Mouse (Mus musculus) limb, embryonic 11.5 days (tissue): Measurements from ENCODE around the gene Wtap. TPM values are rescaled to one million over a fixed set of nuclear protein-coding genes. Genes with fewer than 3 reads are reported as not detected.
"Not testable (repeated sequence)": the region's sequence is repeated elsewhere in the genome, so short reads cannot be mapped to it uniquely, and the experiment has no call there.

Source experiments
- ATAC-seq: fragments of 200-750 bp; cut with Nextera tagmentation; 2 replicates; pipeline ENCODE4 v1.8.0; 2017; ENCODE audit warnings: low read depth; ENCODE audit not compliant: insufficient number of reproducible peaks, low FRiP score, low TSS enrichment
- DNase-seq: peaks from one replicate; pipeline ENCODE4 v3.0.0-alpha.2; 2015; ENCODE audit warnings: low spot score
- H3K27ac ChIP-seq: fragments of 300-500 bp; sonication (generic); replicated peaks from 2 replicates; pipeline ENCODE4 v1.5.1; 2014; ENCODE audit warnings: low read depth, mild to moderate bottlenecking, low read length
- H3K27me3 ChIP-seq: fragments of 300-500 bp; sonication (generic); 2 replicates; pipeline ENCODE4 v1.6.1; 2014; ENCODE audit warnings: mild to moderate bottlenecking, low read length, mixed read lengths; ENCODE audit not compliant: control insufficient read depth, insufficient read depth
- H3K36me3 ChIP-seq: fragments of 300-500 bp; sonication (generic); 2 replicates; pipeline ENCODE4 v1.6.1; 2014; ENCODE audit warnings: mild to moderate bottlenecking, low read length, moderate library complexity, mixed read lengths; ENCODE audit not compliant: control insufficient read depth, insufficient read depth
- H3K4me1 ChIP-seq: fragments of 300-500 bp; sonication (generic); 2 replicates; pipeline ENCODE4 v1.6.1; 2014; ENCODE audit warnings: low read length, mixed read lengths; ENCODE audit not compliant: control insufficient read depth, insufficient read depth
- H3K4me2 ChIP-seq: fragments of 300-500 bp; sonication (generic); 2 replicates; pipeline ENCODE4 v1.6.1; 2014; ENCODE audit warnings: low read depth, mild to moderate bottlenecking, moderate library complexity; ENCODE audit not compliant: severe bottlenecking
- H3K4me3 ChIP-seq: fragments of 300-500 bp; sonication (generic); 2 replicates; pipeline ENCODE4 v1.5.1; 2014; ENCODE audit warnings: low read depth, low read length
- H3K9ac ChIP-seq: fragments of 300-500 bp; sonication (generic); 2 replicates; pipeline ENCODE4 v1.6.1; 2014; ENCODE audit warnings: mild to moderate bottlenecking, low read length
- H3K9me3 ChIP-seq: fragments of 300-500 bp; sonication (generic); 2 replicates; pipeline ENCODE4 v1.6.1; 2016; ENCODE audit warnings: low read length; ENCODE audit not compliant: control insufficient read depth
- WGBS: fragments of 180-500 bp; shearing (Covaris S2); extraction: QIAGEN DNeasy Blood & Tissue Kit; methylation state at CpG from one replicate; pipeline ENCODE4 v1.1.7; 2014; 5-methylcytosine and 5-hydroxymethylcytosine counted together
- polyA plus RNA-seq: library from polyadenylated mRNA; unstranded; fragments of >200 nt; fragmentation: Nextera tagmentation; extraction: Ambion mirVana; gene quantifications from 2 replicates; pipeline ENCODE4 v1.2.1, GENCODE M21; 2014

Gene Wtap
- polyA plus RNA-seq, 1 experiment from 2014 or later = 160 TPM

GRCm38 (mm10) chr17:12937412-12937970 is 56.5 kb downstream of the Wtap start:
- DNase-seq (no peak), ATAC-seq (no peak)
- no peak overlapping the region for H3K4me3 ChIP-seq
- H3K9me3 ChIP-seq = no peaks in the 10 kb centered on the region
- H3K4me1 ChIP-seq = 0 out of 2 replicates have a peak, but pooled peaks cover 5% of the 10 kb centered on the region
- no peaks in the 10 kb centered on the region for H3K27me3 ChIP-seq
- H3K36me3 ChIP-seq = no peaks in the 10 kb centered on the region
- WGBS = 86% methylated on average over 2 of the region's 2 CpGs
- no peak overlapping the region for H3K9ac ChIP-seq
- no peak overlapping the region for H3K4me2 ChIP-seq
- no peak overlapping the region for H3K27ac ChIP-seq

DNA sequence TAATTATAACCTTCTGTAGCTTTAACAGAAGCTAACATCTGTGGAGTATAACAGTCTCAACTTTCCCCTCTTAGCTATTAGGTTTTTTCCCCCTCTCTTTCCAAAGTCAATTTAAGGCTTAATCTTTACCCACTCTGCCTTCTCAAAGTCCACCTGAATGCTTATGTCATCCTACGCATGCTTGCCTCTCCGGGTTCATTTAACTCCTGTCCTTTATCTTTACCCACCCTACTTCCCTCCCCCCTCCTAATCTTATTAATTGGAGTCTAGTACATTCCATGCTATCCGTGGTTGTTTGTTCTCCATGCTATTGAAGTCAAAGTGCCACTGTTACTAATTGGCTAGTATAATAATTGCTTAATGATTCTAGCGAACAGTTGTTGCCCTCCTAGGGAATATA is 58.2 kb downstream of the Wtap start:
- ATAC-seq (no peak), DNase-seq (no peak)
- 64% methylated on average over 4 of the region's 4 CpGs for WGBS

GRCm38 (mm10) chr17:12931576-12931975 is 62.4 kb downstream of the Wtap start:
- not testable (repeated sequence) for H3K9ac ChIP-seq, H3K27me3 ChIP-seq, H3K27ac ChIP-seq, DNase-seq, H3K4me1 ChIP-seq, H3K9me3 ChIP-seq, H3K4me3 ChIP-seq, ATAC-seq, H3K4me2 ChIP-seq, H3K36me3 ChIP-seq
- WGBS = 80% methylated on average over 5 of the region's 5 CpGs

More for the DNA sequence above, 58.2 kb downstream of the Wtap start:
- H3K27ac ChIP-seq = no peak overlapping the region
- no peaks in the 10 kb centered on the region for H3K27me3 ChIP-seq
- no peaks in the 10 kb centered on the region for H3K9me3 ChIP-seq
- no peaks in the 10 kb centered on the region for H3K36me3 ChIP-seq
- no peak overlapping the region for H3K9ac ChIP-seq
- no peak overlapping the region for H3K4me2 ChIP-seq
- 0 out of 2 replicates have a peak, but pooled peaks cover 5% of the 10 kb centered on the region for H3K4me1 ChIP-seq
- H3K4me3 ChIP-seq = no peak overlapping the region

- Histone ChIP-seq H3K9me3 (no peaks in the 10 kb centered on the region), H3K4me1 (no peaks in the 10 kb centered on the region), H3K27me3 (no peaks in the 10 kb centered on the region), H3K36me3 (peaks cover 25% of the 10 kb centered on the region), H3K9ac (no peak overlapping the region), H3K4me3 (no peak overlapping the region), H3K4me2 (no peak overlapping the region), H3K27ac (no peak overlapping the region)
- 86% methylated on average over 8 of the region's 8 CpGs for WGBS
- ATAC-seq (no peak), DNase-seq (no peak)
Observed at GRCm38 (mm10) chr17:12925703-12926180, 68.2 kb downstream of the Wtap start.

DNA sequence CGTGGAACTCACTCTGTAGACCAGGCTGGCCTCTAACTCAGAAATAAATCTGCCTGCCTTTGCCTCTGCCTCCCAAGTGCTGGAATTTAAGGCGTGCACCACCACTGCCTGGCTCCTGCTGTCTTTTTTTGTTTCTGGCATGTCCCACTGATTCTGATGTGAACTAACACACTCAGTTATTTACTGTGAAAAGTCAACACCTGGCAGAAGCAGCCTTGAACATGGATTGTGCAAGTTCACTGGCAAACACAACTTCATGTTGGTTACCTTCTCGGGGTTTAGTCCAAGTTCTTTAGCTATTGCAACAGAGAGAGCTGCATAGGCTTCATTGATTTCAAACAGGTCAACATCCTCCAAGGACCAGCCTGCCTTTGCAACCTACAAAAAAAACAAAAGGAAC is 69.0 kb downstream of the Wtap start:
- Histone ChIP-seq H3K27me3 (no peaks in the 10 kb centered on the region), H3K4me1 (no peaks in the 10 kb centered on the region), H3K9me3 (no peaks in the 10 kb centered on the region), H3K36me3 (peaks cover 32% of the 10 kb centered on the region), H3K4me3 (no peak overlapping the region), H3K4me2 (no peak overlapping the region), H3K27ac (no peak overlapping the region), H3K9ac (no peak overlapping the region)
- ATAC-seq (no peak), DNase-seq (no peak)
- 92% methylated on average over 3 of the region's 3 CpGs for WGBS

DNA sequence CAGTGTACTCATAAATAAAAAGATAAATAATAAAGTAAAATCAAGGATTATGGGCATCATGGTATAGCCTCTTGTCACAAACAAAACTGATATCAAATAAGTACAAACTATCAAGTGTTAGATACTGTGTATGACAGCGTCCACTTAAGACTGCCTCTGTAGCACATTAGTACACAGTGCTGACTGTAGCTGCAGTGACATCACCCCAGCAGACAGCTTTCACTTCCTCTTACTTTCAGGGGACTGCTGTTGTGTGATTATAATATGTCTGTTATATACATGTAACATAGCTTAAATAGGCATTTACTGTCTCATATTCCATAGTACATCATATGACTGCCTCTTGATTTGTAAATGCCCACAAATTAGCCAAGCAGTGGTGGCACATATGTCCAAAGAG is 72.9 kb downstream of the Wtap start:
- H3K9ac ChIP-seq = no peak overlapping the region
- H3K9me3 ChIP-seq = no peaks in the 10 kb centered on the region
- ATAC-seq (no peak), DNase-seq (no peak)
- H3K4me1 ChIP-seq = no peaks in the 10 kb centered on the region
- H3K4me2 ChIP-seq = no peak overlapping the region
- no peak overlapping the region for H3K4me3 ChIP-seq
- no peaks in the 10 kb centered on the region for H3K27me3 ChIP-seq
- WGBS = 98% methylated on average over 1 of the region's 1 CpGs
- no peak overlapping the region for H3K27ac ChIP-seq
- H3K36me3 ChIP-seq = peaks cover 40% of the 10 kb centered on the region

Other genes starting within 250 kb of the Wtap start
- 28.0 and 31.5 TPM in 2 replicates for gene Igf2r, start 224.5 kb downstream of the Wtap start, polyA plus RNA-seq
- gene Mas1, start 126.0 kb downstream of the Wtap start, polyA plus RNA-seq = 0.50 and 0.81 TPM in 2 replicates
- gene Mrgprh, start 118.1 kb downstream of the Wtap start, polyA plus RNA-seq = not detected in 2 replicates
- 1.7 and 2.3 TPM in 2 replicates for gene Pnldc1, start 83.9 kb downstream of the Wtap start, polyA plus RNA-seq
- gene Tcp1, start 78.5 kb downstream of the Wtap start, polyA plus RNA-seq = 578 and 600 TPM in 2 replicates
- gene Mrpl18, start 77.8 kb downstream of the Wtap start, polyA plus RNA-seq = 195 and 199 TPM in 2 replicates
- gene Acat3, start 53.6 kb downstream of the Wtap start, polyA plus RNA-seq = 0.68 and 0.88 TPM in 2 replicates
- gene Acat2, start 33.4 kb downstream of the Wtap start, polyA plus RNA-seq = 236 and 271 TPM in 2 replicates
- gene Sod2, start 12.7 kb upstream of the Wtap start, polyA plus RNA-seq = 101 and 106 TPM in 2 replicates
- gene Gpr31b, start 58.1 kb upstream of the Wtap start, polyA plus RNA-seq = not detected in 2 replicates
- not detected in 2 replicates for gene Tcp10b, start 66.9 kb upstream of the Wtap start, polyA plus RNA-seq
- not detected in 2 replicates for gene Unc93a, start 137.6 kb upstream of the Wtap start, polyA plus RNA-seq
- gene Smok2a, start 227.0 kb upstream of the Wtap start, polyA plus RNA-seq = not detected in 2 replicates
- gene Smok2b, start 236.1 kb upstream of the Wtap start, polyA plus RNA-seq = not detected in 2 replicates